Mouse (Mus musculus) liver, postnatal 0 days (tissue): ENCODE measurements around the gene Gm5965.

Source experiments
- CTCF ChIP-seq: sonication (generic); IDR thresholded peaks from 2 replicates; pipeline ENCODE4 v1.5.1; 2016; ENCODE audit warnings: antibody characterized with exemption, low read depth
- EP300 ChIP-seq: IDR thresholded peaks from 2 replicates; pipeline ENCODE4 v1.6.1; 2016; ENCODE audit warnings: antibody characterized with exemption, low read depth, mild to moderate bottlenecking

GRCm38 (mm10) chr16:88786786-88787185 lies 9.1 kb downstream of the Gm5965 start:
- TF ChIP-seq CTCF: no peak
- no peak for TF ChIP-seq EP300
